Mouse (Mus musculus) ES-E14 (cell line): Measurements from ENCODE around the gene Adamts20. TPM values are rescaled to one million over a fixed set of nuclear protein-coding genes. Genes with fewer than 3 reads are reported as not detected.

Source experiments
- DNase-seq: peaks from one replicate; pipeline ENCODE4 v3.0.0-alpha.2; 2013; ENCODE audit warnings: low read depth, low spot score
- H3K27ac ChIP-seq: 2 replicates; pipeline ENCODE4 v1.5.1; 2012; ENCODE audit warnings: low read depth, mild to moderate bottlenecking, low read length, moderate library complexity, mixed read lengths; ENCODE audit not compliant: poor library complexity, insufficient read depth, severe bottlenecking
- H3K36me3 ChIP-seq: 2 replicates; pipeline ENCODE4 v1.6.1; 2012; ENCODE audit warnings: mild to moderate bottlenecking, low read length, moderate library complexity, mixed read lengths; ENCODE audit not compliant: control insufficient read depth, poor library complexity, insufficient read depth, severe bottlenecking
- H3K4me1 ChIP-seq, 2 experiments: fragments of 150-350 bp in 1 of 2; sonication (generic) in 1 of 2; 2 replicates each; pipeline ENCODE4 v1.6.1; 2012; ENCODE audit warnings: low read length in 2 of 2, mild to moderate bottlenecking in 1 of 2, mixed read lengths in 1 of 2; ENCODE audit not compliant: control insufficient read depth in 2 of 2, insufficient read depth in 2 of 2, poor library complexity in 1 of 2
- H3K4me3 ChIP-seq, 2 experiments: fragments of 150-350 bp in 1 of 2; sonication (generic) in 1 of 2; 2 replicates each; pipeline ENCODE4 v1.5.1; 2012; ENCODE audit warnings: low read length in 2 of 2, low read depth in 1 of 2, mild to moderate bottlenecking in 1 of 2, mixed read lengths in 1 of 2; ENCODE audit not compliant: insufficient read depth in 1 of 2, poor library complexity in 1 of 2, severe bottlenecking in 1 of 2
- H3K9ac ChIP-seq: 2 replicates; pipeline ENCODE4 v1.6.1; 2012; ENCODE audit warnings: low read depth, mild to moderate bottlenecking, low read length, mixed read lengths; ENCODE audit not compliant: poor library complexity, insufficient read depth, severe bottlenecking
- H3K9me3 ChIP-seq: fragments of 150-350 bp; sonication (generic); 2 replicates; pipeline ENCODE4 v1.6.1; 2012; ENCODE audit warnings: low read depth, mild to moderate bottlenecking, low read length; ENCODE audit not compliant: control insufficient read depth, insufficient read depth
- CHD2 ChIP-seq: IDR thresholded peaks from 2 replicates; pipeline ENCODE4 v1.6.1; 2014; ENCODE audit warnings: mild to moderate bottlenecking, low read depth, low read length, inconsistent platforms
- HCFC1 ChIP-seq: IDR thresholded peaks from 2 replicates; pipeline ENCODE4 v1.6.1; 2012; ENCODE audit warnings: low read length, inconsistent platforms, borderline replicate concordance; ENCODE audit not compliant: insufficient read depth
- MAFK ChIP-seq: IDR thresholded peaks from 2 replicates; pipeline ENCODE4 v1.6.1; 2014; ENCODE audit warnings: mild to moderate bottlenecking, low read depth, low read length, inconsistent platforms; ENCODE audit not compliant: insufficient read depth
- ZC3H11A ChIP-seq: IDR thresholded peaks from 2 replicates; pipeline ENCODE4 v1.6.1; 2012; ENCODE audit warnings: low read depth, mild to moderate bottlenecking, inconsistent platforms, low read length, borderline replicate concordance
- ZNF384 ChIP-seq: IDR thresholded peaks from 2 replicates; pipeline ENCODE4 v1.6.1; 2012; ENCODE audit warnings: low read depth, low read length, inconsistent platforms
- in situ Hi-C, 2 experiments: fragments of 600-800 bp; cut with MboI; formaldehyde crosslinking; loops; one replicate each; pipeline ENCODE4 v1.15.1; 2025; ENCODE audit warnings: low sequenced_read_pairs in 2 of 2, inconsistent platforms in 1 of 2; ENCODE audit not compliant: unreplicated experiment in 2 of 2
- total RNA-seq: library from RNA; depleted of rRNA; stranded (reverse); fragments of 300-350 nt; gene quantifications from 2 replicates; pipeline ENCODE4 v1.2.3, GENCODE M21; 2012

The Adamts20 gene
- total RNA-seq, 1 experiment: 0.80 TPM

DNA sequence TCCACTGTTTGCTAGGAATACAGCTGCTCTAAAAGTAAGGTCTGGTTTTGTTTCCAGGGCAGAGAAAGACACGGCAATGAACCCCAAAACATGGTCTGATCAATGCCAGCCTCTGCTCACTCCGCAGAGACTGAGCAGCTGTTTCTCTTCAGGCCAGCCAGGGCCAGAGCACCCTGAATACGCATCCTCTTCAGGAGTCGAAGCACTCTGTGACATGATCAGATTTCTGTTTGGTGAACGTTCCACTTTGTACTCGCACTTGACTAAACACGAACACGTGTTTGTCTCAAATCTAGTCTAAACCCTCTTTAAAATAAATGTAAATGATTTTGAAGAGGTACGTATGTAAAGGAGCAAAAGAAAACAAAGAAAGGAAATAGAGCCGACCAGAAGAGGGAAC, 130.6 kb downstream of the Adamts20 start:
- no peaks in the 10 kb centered on the region for H3K9me3 ChIP-seq
- TF ChIP-seq CHD2 (no peak), MAFK (no peak), ZNF384 (no peak), HCFC1 (no peak), ZC3H11A (no peak)
- no peaks in the 10 kb centered on the region for H3K36me3 ChIP-seq
- no peaks in the 10 kb centered on the region for H3K4me1 ChIP-seq
- in situ Hi-C loops: no loop called here
- no peak overlapping the region for H3K4me3 ChIP-seq
- H3K9ac ChIP-seq: no peak overlapping the region
- DNase-seq: no peak
- H3K27ac ChIP-seq: no peak overlapping the region

DNA sequence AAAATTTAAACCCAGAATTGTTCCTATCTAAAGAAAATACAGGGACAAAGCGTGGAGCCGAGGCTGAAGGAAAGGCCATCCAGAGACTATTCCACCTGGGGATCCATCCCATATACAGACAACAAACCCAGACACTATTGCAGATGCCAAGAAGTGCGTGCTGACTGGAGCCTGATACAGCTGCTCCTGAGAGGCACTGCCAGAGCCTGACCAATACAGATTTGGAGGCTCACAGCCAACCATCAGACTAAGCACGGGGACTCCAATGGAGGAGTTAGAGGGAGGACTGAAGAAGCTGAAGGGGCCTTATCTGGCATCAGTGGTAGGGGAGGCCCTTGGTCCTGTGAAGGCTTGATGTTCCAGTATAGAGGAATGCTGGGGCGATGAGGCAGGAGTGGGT, 138.6 kb downstream of the Adamts20 start:
- H3K36me3 ChIP-seq: no peaks in the 10 kb centered on the region
- H3K4me3 ChIP-seq: no peak overlapping the region
- H3K9me3 ChIP-seq: no peaks in the 10 kb centered on the region
- no peak overlapping the region for H3K9ac ChIP-seq
- no peaks in the 10 kb centered on the region for H3K4me1 ChIP-seq
- in situ Hi-C loops: no loop called here
- no peak for DNase-seq
- TF ChIP-seq ZNF384 (no peak), ZC3H11A (no peak), MAFK (no peak)
- no peak overlapping the region for H3K27ac ChIP-seq

DNA sequence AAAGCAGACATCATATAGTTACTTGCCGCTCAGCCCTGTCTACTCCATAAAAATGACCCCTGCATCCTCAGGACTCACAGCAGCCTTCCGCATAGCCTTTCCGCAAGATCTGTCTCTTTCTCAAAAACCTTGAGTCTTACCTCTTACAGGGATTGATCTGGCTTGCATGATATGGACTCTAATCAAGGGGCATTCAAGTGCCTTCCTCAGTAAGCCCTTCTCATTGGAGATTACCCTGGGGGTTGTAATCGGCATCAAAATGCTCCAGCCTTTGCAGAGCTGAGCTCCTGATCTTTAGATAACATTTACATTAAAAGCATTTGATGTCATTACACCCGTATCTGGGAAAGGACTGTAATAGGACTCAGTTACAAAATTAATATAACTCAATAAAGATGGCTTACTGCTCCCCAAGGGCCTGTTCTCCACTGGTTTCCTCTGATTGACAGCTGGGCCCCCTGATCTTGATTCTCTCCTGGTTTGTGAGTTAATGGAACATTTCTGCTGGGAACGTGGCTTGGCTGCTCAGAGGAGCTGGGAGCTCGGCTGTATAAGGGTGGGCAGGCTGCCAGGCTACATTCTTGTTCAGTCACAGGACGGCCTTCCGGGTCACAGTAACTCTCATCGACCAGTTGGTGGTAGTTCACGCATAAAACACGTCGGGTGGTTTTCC, 139.6 kb downstream of the Adamts20 start:
- TF ChIP-seq ZC3H11A: no peak
- no peak overlapping the region for H3K4me3 ChIP-seq
- DNase-seq: no peak

DNA sequence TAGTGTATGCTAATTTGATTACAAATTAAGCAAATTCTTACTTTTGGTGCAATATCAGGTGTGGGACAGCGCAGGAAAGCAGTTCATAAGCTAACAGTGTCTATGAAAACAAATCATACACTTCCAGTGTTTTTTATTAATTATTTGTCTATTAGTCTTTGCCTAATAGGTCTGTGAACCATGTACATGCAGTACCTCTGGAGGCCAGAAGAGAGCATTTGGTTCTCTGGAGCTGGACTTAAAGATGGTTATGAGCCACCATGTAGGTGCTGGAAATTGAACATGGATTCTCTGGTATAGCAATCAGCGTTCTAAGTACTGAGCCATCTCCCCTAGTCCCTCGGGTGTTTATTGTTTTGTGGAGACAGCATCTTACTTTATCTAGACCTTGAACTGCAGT, 149.0 kb downstream of the Adamts20 start:
- DNase-seq: no peak

More for the DNA sequence above, 139.6 kb downstream of the Adamts20 start:
- Histone ChIP-seq H3K9me3 (no peaks in the 10 kb centered on the region), H3K36me3 (no peaks in the 10 kb centered on the region), H3K4me1 (no peaks in the 10 kb centered on the region), H3K9ac (no peak overlapping the region), H3K27ac (no peak overlapping the region)
- in situ Hi-C loops: no loop called here

DNA sequence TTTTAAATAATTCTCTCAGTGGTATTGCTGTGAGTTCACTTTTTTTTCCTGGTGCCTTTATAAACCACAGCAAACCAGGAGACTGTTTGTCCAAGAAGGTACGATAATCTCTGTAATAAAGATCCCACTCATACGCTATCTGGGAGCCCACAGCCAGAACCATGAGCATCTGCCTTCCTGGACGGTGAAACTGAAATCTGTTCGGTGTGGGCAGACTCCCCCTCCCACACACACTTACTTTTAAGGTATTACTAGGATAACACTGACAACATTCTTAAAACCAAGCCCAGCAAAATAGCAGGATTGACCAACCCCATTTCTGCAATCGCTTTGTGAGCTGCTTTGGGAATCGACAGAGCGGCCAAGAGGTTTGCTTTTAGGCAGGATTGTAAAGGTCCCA, 155.5 kb downstream of the Adamts20 start:
- H3K4me1 ChIP-seq: no peaks in the 10 kb centered on the region
- TF ChIP-seq CHD2: no peak
- TF ChIP-seq ZNF384: no peak
- TF ChIP-seq HCFC1: no peak
- TF ChIP-seq MAFK: no peak
- TF ChIP-seq ZC3H11A: no peak

More for the DNA sequence above, 149.0 kb downstream of the Adamts20 start:
- in situ Hi-C loops: no loop called here
- H3K36me3 ChIP-seq: no peaks in the 10 kb centered on the region
- H3K4me3 ChIP-seq: no peak overlapping the region
- H3K9me3 ChIP-seq: no peaks in the 10 kb centered on the region
- TF ChIP-seq HCFC1 (no peak), ZNF384 (no peak), MAFK (no peak), ZC3H11A (no peak), CHD2 (no peak)
- H3K9ac ChIP-seq: no peak overlapping the region
- no peaks in the 10 kb centered on the region for H3K4me1 ChIP-seq
- H3K27ac ChIP-seq: no peak overlapping the region

More for the DNA sequence above, 155.5 kb downstream of the Adamts20 start:
- Histone ChIP-seq H3K9ac (no peak overlapping the region), H3K36me3 (no peaks in the 10 kb centered on the region), H3K4me3 (no peak overlapping the region), H3K27ac (no peak overlapping the region), H3K9me3 (no peaks in the 10 kb centered on the region)
- DNase-seq: no peak
- in situ Hi-C loops: no loop called here
